ENCODE assay signal across 8 mouse cellular contexts in the genomic region with DNA sequence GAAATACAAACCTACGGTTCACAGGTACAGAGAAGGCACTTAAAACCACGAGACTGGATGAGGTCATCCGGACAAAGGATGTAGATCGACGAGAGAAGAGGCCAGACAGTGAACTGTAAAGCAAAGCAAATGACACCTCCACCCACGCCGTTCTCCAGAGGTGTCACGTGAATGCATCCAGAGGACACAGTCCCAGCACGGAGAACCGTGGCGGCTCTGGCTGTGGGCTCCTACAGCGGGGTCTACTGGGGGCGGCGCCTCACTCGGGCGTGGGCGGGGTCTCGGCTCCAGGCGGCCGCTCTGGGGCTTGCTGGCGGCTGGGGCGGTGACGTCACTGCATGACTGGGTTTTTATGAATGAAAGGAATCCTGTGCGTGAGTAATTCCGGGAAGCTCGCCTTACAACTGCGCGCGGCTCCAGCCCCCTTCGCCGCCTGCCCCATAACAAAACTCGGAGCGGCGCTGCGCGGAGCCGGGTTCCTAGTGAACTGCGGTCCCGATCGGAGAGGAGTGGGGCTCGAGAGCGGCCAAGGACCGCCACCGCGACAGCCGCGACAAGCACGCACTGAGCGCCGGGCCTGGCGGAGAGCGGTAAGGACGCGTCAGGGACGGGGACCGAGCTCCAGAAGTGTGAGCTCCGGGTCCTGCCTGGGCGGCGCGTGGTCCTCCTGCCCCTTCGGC. TPM values are rescaled to one million over a fixed set of nuclear protein-coding genes. Genes with fewer than 3 reads are reported as not detected.
DNase-seq lines count a peak whose midpoint lies in the region; ATAC-seq and TF ChIP-seq lines count a peak whose summit lies in the region.

No protein-coding gene starts in this region.

- H3K36me3 ChIP-seq in embryonic facial prominence, embryonic 15.5 days, result no peaks in the 10 kb centered on the region
- H3K36me3 ChIP-seq in heart, embryonic 10.5 days, result no peaks in the 10 kb centered on the region
- no peaks in the 10 kb centered on the region for H3K36me3 ChIP-seq in kidney, embryonic 15.5 days

- peak; percentile 86 for ATAC-seq in embryonic facial prominence, embryonic 15.5 days (ENCODE audit: insufficient number of reproducible peaks, low FRiP score, low TSS enrichment, low read depth)
- ATAC-seq in kidney, embryonic 15.5 days (replicated peaks; ENCODE audit: low FRiP score), result peak; percentile 87

- peak overlapping the region; percentile 74 for H3K9ac ChIP-seq in embryonic facial prominence, embryonic 15.5 days
- peak overlapping the region; percentile 82 for H3K9ac ChIP-seq in kidney, embryonic 15.5 days

- H3K4me1 ChIP-seq in bone marrow macrophage, adult 2 months (ENCODE audit: control insufficient read depth, insufficient read depth, low read length), result peaks cover 26% of the 10 kb centered on the region
- peaks cover 28% of the 10 kb centered on the region for H3K4me1 ChIP-seq in embryonic facial prominence, embryonic 15.5 days
- peaks cover 50% of the 10 kb centered on the region for H3K4me1 ChIP-seq in heart, embryonic 10.5 days
- peaks cover 37% of the 10 kb centered on the region for H3K4me1 ChIP-seq in kidney, embryonic 15.5 days

- TF ChIP-seq CTCF in bone marrow macrophage, adult 2 months (IDR thresholded peaks at IDR 0.05; ENCODE audit: low read depth, low read length), result no peak

- H3K27me3 ChIP-seq in embryonic facial prominence, embryonic 15.5 days, result no peaks in the 10 kb centered on the region
- 0 out of 2 replicates have a peak, but pooled peaks cover 5% of the 10 kb centered on the region for H3K27me3 ChIP-seq in heart, embryonic 10.5 days (ENCODE audit: insufficient read depth, poor library complexity, severe bottlenecking)
- no peaks in the 10 kb centered on the region for H3K27me3 ChIP-seq in kidney, embryonic 15.5 days

- peak overlapping the region; percentile 91 for H3K4me2 ChIP-seq in embryonic facial prominence, embryonic 15.5 days (replicated peaks)
- H3K4me2 ChIP-seq in kidney, embryonic 15.5 days, result peak overlapping the region; percentile 99

- DNase-seq in B cell, adult 2 months, result peak; percentile 95
- peak; percentile 98 for DNase-seq in heart, embryonic 10.5 days (ENCODE audit: low spot score)
- peak; percentile 90 for DNase-seq in liver
- peak; percentile 63 to 84 for DNase-seq in monocyte, adult 2 months (ENCODE audit: low read depth in 1 of 2, low spot score in 2 of 2)
- DNase-seq in spleen, postnatal 36 days (ENCODE audit: low spot score in 2 of 2), result peak; percentile 78

- TF ChIP-seq POLR2A in bone marrow macrophage, adult 2 months (IDR thresholded peaks at IDR 0.05; ENCODE audit: borderline replicate concordance, low read depth, low read length), result no peak

- H3K9me3 ChIP-seq in embryonic facial prominence, embryonic 15.5 days (replicated peaks), result no peaks in the 10 kb centered on the region
- no peaks in the 10 kb centered on the region for H3K9me3 ChIP-seq in heart, embryonic 10.5 days
- H3K9me3 ChIP-seq in kidney, embryonic 15.5 days (replicated peaks), result no peaks in the 10 kb centered on the region

- H3K27ac ChIP-seq in bone marrow macrophage, adult 2 months (ENCODE audit: insufficient read depth, low read depth, low read length), result no peak overlapping the region
- H3K27ac ChIP-seq in embryonic facial prominence, embryonic 15.5 days (replicated peaks), result peak overlapping the region; percentile 98
- peak overlapping the region; percentile 91 for H3K27ac ChIP-seq in heart, embryonic 10.5 days
- peak overlapping the region; percentile 96 for H3K27ac ChIP-seq in kidney, embryonic 15.5 days

- under 1% methylated on average over 61 of the region's 61 CpGs for WGBS in embryonic facial prominence, embryonic 15.5 days
- under 1% methylated on average over 61 of the region's 61 CpGs for WGBS in heart, embryonic 10.5 days
- WGBS in kidney, embryonic 15.5 days, result under 1% methylated on average over 61 of the region's 61 CpGs

- H3K4me3 ChIP-seq in bone marrow macrophage, adult 2 months (ENCODE audit: insufficient read depth, low read length), result peak overlapping the region; percentile 62
- H3K4me3 ChIP-seq in embryonic facial prominence, embryonic 15.5 days (replicated peaks), result peak overlapping the region; percentile 81
- peak overlapping the region; percentile 76 for H3K4me3 ChIP-seq in heart, embryonic 10.5 days
- peak overlapping the region; percentile 85 for H3K4me3 ChIP-seq in kidney, embryonic 15.5 days (replicated peaks)

RNA-seq across cellular contexts. Expression of a gene that starts 0.9 kb away (rescaled TPM):
- polyA plus RNA-seq in bone marrow macrophage, adult 2 months (2012; ENCODE audit: insufficient read depth, insufficient read length, missing spikeins), result 0.90 and 1.5 TPM in 2 replicates
- polyA plus RNA-seq in embryonic facial prominence, embryonic 15.5 days (2015; fragmentation: Nextera tagmentation; extraction: Ambion mirVana), result 3.5 and 3.7 TPM in 2 replicates
- 1.6 and 2.0 TPM in 2 replicates for polyA plus RNA-seq in heart, embryonic 10.5 days (2016; fragmentation: Nextera tagmentation; extraction: Ambion mirVana)
- polyA plus RNA-seq in kidney, embryonic 15.5 days (2015; fragmentation: Nextera tagmentation; extraction: Ambion mirVana), result 3.8 and 4.4 TPM in 2 replicates

RNA-seq across cellular contexts. Expression of a gene that starts 19.1 kb away (rescaled TPM):
- polyA plus RNA-seq in bone marrow macrophage, adult 2 months (2012; ENCODE audit: insufficient read depth, insufficient read length, missing spikeins), result 4.5 and 5.5 TPM in 2 replicates
- polyA plus RNA-seq in embryonic facial prominence, embryonic 15.5 days (2015; fragmentation: Nextera tagmentation; extraction: Ambion mirVana), result 16.2 and 17.0 TPM in 2 replicates
- polyA plus RNA-seq in heart, embryonic 10.5 days (2016; fragmentation: Nextera tagmentation; extraction: Ambion mirVana), result 17.2 and 17.3 TPM in 2 replicates
- 16.9 and 17.7 TPM in 2 replicates for polyA plus RNA-seq in kidney, embryonic 15.5 days (2015; fragmentation: Nextera tagmentation; extraction: Ambion mirVana)

RNA-seq across cellular contexts. Expression of a gene that starts 56.1 kb away (rescaled TPM):
- 48.1 and 51.2 TPM in 2 replicates for polyA plus RNA-seq in bone marrow macrophage, adult 2 months (2012; ENCODE audit: insufficient read depth, insufficient read length, missing spikeins)
- 87.4 and 92.8 TPM in 2 replicates for polyA plus RNA-seq in embryonic facial prominence, embryonic 15.5 days (2015; fragmentation: Nextera tagmentation; extraction: Ambion mirVana)
- polyA plus RNA-seq in heart, embryonic 10.5 days (2016; fragmentation: Nextera tagmentation; extraction: Ambion mirVana), result 67.7 and 76.3 TPM in 2 replicates
- polyA plus RNA-seq in kidney, embryonic 15.5 days (2015; fragmentation: Nextera tagmentation; extraction: Ambion mirVana), result 67.7 and 75.5 TPM in 2 replicates
